Mouse (Mus musculus): ENCODE results near the gene Heatr4. TPM values are rescaled to one million over a fixed set of nuclear protein-coding genes. Genes with fewer than 3 reads are reported as not detected.
A peak's percentile ranks its signal among the peaks of the same experiment; 100 is the strongest.
"Not testable (repeated sequence)": the region's sequence is repeated elsewhere in the genome, so short reads cannot be mapped to it uniquely, and the experiment has no call there.

The Heatr4 gene
- total RNA-seq, 2 experiments from 2014 or later = not detected

DNA sequence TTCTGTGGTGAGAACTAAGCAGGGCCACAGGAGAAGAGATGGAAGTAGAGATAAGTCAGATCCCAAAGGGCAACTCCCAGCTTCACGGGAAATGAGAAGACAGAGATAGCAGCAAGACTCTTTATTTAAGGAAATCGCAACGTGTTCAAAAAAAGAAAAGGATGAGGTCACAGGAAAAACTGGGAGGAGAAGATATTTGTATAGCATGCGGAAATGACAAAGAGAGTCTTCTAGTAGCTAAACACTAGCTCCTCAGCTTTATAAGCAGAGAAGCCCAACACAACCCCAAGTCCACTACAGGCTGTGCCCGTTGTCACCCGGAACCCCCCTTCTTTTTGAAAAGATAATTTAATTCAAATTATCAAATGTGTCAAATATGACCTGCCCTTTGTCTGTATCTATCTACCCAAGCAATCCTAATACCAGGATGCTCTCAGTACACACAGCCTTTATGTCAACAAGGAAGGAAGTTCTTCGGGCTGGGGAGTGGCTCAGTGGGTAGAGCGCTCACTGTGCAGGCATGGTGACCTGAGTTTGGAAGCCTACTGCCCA, 37.3 kb downstream of the Heatr4 start:
- no peak for DNase-seq (ENCODE audit: low spot score)
- intact Hi-C loops (cut with DNase I) = no loop called here

DNA sequence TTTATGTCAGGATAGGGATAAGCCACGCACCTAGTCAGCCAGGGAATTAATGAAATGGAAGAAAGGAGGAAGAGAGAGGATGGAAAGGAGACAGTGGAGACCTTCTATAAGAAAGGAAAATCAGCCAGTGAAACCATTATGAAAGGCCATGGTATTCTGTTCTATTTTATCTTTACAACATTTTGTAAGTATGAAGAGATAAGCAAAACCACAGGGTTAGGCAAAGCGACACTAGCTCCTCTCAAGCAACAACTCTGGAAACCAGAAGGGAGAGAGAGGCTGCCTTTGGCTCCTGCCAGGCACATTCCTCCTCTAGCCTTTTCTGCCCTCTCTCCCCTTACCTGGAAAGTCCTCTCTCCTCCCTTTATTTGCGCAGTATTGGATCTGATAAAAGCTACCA, 42.7 kb downstream of the Heatr4 start:
- no peak for DNase-seq (ENCODE audit: low spot score)
- intact Hi-C loops (cut with DNase I) = no loop called here

DNA sequence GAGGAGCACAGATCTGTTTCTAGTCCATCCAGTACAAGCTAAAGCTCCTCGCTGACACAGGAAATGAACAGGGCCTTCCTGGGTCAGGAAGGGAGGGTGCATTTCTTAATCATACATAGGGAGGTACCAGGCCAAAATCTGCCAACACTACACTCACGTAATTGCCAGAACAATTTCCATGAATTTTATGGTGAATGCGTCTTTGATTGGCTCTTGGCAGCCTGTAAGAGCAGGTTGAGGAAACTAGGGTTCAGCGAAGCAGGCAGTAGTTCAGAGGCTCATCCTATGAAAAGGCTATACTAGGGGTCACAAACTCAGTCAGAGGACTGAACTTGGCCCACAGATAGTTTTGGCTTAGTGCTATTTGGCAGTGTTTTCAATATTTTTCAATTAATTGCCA, 44.6 kb downstream of the Heatr4 start:
- intact Hi-C loops (cut with DNase I) = no loop called here
- no peak for DNase-seq (ENCODE audit: low spot score)

DNA sequence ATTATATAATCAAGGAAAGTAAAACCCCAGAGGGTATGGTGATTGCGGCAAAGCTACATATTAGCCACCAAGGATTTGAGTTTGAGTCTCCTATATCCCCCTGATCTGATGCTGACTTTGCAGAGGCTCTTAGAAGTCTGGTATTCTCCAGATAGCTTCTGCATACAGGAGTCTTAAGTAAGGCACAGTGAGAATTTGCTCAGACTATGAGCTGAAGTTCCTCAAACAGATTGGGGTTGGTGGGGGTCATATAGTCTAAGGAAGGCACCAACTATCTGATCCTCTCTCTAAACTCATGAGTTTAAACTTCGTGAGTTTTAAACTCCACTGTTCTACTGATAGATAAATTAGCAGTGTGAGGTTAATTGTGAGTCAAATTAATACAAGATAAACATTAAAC, 45.3 kb downstream of the Heatr4 start:
- DNase-seq (ENCODE audit: low spot score) = no peak
- intact Hi-C loops (cut with DNase I) = no loop called here

DNA sequence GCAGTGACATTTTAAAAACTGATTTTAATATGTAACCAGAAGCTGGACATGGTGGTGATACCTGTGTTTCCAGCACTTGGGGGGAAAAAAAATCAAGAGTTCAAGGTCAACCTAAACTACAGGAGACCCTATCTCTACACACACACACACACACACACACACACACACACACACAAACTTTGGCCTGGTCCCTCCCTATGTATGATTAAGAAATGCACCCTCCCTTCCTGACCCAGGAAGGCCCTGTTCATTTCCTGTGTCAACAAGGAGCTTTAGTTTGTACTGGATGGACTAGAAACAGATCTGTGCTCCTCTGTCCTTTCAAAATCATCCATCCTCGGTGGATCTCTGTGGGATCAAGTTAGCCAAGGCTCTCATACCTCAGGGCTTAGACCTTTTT, 46.1 kb downstream of the Heatr4 start:
- DNase-seq (ENCODE audit: low spot score); intact Hi-C loops (cut with DNase I): not testable (repeated sequence)

DNA sequence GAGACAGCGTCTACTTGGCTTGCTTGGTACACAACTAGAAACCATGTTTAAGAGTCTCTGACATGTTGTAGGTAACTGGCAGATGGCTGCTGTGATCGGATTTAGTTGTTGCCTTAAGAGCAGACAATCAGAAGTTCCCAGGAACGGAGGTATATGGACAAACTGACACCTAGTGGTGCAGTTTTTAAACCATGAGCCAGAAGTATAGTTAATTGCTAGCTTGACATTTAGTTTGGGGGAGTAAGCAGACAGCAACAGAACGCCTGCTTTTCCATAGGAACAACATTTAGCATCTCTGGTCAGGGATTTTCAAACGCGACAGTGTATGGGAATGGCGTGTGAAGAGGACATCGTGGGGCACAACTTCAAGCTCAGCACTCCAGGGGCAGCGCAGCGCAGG, 47.1 kb downstream of the Heatr4 start:
- intact Hi-C loops (cut with DNase I) = loop anchor here (2.0 kb wide), 1 partner anchor 225 kb away; no protein-coding TSS in a partner anchor
- DNase-seq (ENCODE audit: low spot score) = no peak

DNA sequence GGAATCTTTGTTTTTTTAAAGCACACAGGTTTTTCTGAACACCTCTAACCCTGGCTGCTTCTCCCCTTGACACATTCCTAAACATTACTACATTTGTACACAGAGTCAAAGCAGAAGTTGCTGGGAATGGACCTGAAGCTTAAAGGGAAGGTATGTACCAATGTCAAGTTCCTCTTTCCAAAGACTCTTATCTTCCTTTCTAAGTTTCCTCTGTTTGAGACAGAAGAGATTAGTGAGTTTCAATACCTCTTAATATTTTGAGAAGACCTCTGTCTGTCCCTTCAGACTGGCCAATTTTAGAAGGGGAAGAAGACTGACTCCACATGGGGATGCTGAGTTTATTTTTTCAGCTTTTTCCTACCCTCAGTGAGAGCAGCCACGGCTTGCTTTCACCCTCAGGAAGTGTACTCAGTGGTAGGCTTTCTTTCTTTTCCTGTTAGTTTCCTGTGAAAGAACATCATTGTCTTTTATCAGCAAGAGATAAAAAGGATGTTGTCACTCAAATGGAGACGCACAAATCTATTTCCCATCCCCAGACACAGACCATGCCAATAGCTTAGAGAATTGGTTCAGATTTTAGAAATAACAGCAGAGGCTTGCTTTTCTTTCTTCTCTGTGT, 55.4 kb downstream of the Heatr4 start:
- intact Hi-C loops (cut with DNase I) = no loop called here

DNA sequence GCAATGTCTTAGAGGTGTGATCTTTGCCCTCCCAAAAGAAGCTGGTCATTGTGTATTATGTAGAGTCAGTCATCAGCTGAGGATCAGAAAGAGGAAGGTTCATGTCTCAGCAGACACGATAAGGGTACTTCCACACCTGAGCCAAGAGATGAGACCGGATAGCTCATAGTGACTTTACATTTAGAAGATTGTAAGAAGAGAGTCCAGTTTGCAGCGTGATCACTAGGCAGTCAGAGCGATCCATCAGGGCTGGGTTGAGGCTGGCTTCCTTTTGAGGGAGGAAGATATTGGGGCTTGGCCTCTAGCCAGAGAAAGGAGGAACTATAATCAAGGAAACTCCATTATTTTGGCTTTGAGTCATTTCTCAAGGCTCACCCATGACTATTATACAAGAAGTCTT, 56.9 kb downstream of the Heatr4 start:
- intact Hi-C loops (cut with DNase I) = no loop called here
- DNase-seq (ENCODE audit: low spot score) = no peak

More for the DNA sequence above, 55.4 kb downstream of the Heatr4 start:
- no peak for DNase-seq (ENCODE audit: low spot score)

DNA sequence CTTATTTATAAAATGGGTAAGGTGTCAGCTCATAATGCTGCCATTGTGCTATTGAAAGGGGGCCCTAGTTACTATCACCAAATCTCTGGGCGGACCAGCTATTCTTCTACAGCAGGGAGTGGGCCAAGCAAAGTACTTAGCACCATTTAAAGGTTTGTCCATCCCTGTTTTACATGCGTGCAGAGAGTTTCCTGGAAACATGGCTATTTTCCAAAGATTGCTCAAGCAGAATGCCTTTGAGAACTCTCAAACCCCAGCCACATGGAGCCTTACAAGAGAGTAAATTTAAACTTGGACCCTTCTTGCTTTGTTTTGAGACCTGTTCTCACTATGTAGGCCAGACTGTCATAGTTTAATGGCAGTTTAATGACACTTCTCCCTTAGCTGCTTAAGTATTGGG, 58.6 kb downstream of the Heatr4 start:
- intact Hi-C loops (cut with DNase I) = no loop called here
- DNase-seq (ENCODE audit: low spot score) = no peak

DNA sequence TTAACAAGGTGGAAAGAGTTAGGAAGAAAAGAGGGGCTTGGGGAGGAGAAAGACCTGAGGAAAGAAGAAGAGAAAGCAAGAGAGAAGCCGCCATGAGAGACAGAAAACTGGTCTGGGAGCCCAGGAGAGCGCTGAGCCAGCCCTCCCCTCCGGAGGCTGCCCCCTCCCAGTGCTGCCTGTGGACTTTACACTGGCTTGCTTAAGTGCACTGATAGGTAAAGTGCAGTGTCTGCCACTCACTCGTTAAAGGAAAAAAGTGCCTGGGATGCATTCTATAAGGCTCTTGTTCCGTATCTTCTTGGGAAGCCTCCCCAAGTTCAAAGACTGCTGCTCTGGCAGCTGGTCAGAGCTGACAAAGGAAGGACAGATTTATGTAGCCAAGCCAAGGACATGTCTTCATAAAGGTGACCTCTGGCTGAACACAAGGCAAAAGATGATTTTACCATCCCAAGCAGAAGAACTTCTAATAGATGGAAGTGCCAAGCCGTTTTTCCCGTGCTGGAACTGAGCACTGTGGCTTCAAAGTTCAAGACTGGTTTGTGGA, 59.4 kb downstream of the Heatr4 start:
- no peak for DNase-seq (ENCODE audit: low spot score)
- intact Hi-C loops (cut with DNase I) = no loop called here

DNA sequence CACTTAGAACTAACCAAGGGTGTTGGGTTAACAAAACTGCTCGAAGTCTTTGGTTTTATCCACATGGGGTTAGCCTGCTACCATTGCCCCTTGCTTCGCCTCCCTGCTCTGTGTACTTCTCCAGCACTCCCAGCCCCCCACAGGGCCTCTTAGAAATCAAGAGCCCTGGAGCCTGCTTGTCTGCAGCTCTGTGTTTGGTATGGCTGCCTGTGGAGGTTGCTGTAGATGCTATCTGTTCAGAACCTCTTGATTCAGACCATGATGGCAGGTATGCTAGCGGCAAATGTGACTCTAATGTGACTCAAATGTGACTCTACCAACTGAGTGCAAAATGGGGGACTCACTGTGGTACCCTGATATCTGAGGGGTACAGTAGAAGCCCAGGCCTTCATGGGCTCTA, 60.3 kb downstream of the Heatr4 start:
- intact Hi-C loops (cut with DNase I) = no loop called here
- no peak for DNase-seq (ENCODE audit: low spot score)

DNA sequence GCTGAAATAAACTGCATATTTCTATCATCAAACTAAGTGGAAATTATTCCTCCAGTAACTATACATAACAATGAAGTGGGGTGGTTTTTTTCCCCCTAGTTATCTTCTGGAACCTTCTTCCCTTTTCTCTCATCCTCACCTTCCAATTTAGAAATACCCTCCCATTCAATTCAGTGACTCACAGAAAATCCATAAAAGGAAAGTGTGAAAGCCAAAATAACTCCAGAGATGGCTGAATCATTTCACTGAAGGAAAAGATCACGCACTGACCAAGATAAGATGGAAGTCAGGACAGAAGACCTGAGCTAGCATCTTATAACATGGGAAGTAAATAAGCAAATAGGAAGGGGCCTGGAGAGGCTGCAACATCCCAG, 61.2 kb downstream of the Heatr4 start:
- DNase-seq (ENCODE audit: low spot score) = no peak
- intact Hi-C loops (cut with DNase I) = no loop called here

DNA sequence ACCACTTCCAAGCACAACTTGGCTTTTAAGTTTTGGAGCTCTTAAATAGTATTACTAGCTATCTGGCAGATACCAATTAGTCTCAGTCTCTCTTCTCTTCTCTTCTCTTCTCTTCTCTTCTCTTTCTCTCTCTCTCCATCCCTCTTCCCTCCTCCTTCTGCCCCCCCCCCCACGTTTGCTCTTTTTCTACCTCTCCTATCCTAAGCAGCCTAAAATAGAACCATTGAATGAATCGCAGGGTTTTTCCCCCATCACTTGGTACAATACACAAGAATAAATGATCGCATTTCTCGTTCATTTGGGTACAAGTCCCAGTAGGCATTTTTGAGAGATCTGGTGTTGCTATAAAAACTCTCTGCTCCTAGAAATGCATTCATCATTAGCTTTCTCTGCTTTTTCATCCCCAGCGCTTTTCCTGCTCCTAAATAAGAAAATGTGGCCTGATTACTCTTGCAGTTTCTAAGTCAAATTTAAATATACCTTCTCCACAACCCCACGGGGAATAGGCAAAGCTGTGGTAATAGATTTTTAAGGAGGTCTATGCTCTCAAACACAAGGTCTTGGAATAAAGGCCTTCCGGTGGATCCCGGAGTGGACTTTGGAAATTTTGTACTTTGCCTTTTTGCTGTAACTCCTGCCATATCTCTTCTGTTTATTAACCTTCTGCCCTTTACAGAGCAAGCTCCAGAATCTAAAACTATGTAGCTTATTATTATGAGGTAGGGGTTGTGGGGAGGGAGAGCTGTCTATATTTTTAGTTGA, 61.7 kb downstream of the Heatr4 start:
- intact Hi-C loops (cut with DNase I) = no loop called here
- no peak for DNase-seq (ENCODE audit: low spot score)

DNA sequence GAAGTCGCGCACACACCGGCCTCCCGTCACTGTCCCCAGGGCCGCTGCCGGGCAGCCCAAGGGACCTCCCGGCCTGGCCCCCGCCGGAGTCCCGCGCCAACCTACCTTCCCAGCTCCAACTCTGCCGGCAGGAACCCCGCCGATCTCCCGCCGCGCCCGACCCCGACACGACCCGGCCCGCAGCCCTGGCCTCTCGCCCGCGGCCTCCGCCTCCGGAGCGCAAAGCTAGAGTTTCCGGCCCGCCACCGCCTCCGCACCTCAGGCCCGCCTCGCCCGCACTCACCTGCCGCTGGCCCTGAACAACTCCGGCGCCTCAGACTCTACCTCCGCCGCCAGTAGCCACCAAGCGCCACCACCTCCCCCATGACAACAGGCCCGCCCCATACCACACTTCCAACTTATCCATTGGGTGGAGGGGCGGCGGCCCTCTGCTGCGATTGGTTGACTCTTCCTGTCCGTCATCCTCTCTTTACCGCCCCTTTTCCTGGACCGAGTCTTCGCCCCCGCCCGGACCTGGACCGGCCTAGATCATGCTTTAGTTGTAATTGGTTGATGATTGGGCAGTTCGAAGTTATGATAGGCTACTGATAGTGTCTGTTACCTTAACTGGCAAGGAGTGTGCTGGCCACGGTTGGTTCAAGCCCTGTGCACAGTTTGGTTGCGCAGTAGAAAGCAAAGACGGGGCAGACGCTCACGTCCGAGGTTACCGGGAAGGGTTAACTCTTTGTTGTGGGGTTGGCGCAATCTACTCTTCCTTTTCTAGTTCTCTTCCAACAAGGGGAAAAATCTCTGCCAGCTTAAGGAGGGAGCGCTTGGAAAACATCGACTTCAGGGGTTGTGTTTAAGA, 62.9 kb downstream of the Heatr4 start, which contains the start of gene Numb:
Gene Numb (minus strand): TSS at position 400 of the 847 bp plus-strand sequence.
- DNase-seq (ENCODE audit: low spot score) = peak; percentile 99
- intact Hi-C loops (cut with DNase I) = loop anchor here (2.0 kb wide), 1 partner anchor 29 kb away; the partner anchor contains the start of gene Riox1

DNA sequence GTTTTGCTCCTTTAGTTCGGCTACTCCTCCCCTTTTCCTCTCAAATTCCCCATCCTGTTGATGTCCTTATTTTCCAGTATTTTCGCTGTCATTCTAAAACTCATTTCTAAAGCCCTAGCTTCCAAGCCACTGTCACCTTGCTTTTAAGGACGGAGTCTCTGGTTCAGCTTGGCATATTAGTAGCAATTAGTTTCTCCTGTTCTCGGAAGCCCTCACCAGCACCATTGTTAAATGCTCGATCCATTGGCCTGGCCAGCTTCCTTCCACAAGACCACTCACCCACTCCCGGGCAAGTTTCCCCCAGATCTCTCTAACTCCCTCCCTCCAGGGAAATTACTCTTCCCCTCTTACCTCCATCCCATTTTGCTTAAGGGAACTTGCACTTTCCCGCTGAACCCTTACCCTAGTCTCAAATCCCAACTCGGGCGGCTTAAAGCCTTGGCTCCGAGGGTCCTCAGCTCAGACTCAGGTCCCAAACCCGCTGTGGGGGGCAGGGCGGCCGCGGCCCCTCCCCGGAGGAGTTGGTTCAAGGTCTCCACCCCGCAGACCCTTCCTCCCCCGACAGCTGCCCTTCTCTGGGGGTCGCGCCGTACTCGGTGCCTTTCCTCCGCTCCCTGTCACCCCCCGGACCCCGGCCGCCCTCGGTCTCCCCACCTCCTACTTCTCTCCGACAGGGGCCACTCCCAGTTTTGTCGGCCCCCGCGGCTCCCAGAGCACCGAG, 63.8 kb downstream of the Heatr4 start:
- intact Hi-C loops (cut with DNase I) = loop anchor here (2.0 kb wide), 1 partner anchor 30 kb away; the partner anchor contains the start of gene Riox1
- DNase-seq (ENCODE audit: low spot score) = peak; percentile 4

DNA sequence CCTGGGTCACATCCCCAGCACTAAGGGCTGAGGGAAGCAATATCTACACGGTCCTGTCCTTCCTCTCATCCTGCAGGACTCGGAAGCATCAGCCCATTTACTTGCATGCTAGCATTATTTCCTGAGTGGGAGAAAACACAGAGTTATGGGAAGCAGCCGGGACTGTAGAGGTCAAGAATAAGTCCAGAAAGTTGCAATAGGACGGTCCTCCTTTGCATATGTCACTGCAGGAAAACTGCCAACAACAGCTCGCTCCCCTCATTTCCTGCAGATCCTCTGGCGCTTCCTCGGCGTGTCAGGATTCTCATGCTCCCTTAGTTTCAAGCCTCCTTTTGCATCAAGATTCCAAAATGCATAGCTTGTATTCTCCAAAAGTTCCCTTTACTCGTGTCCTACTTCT, 67.8 kb downstream of the Heatr4 start:
- intact Hi-C loops (cut with DNase I) = loop anchor here (5.0 kb wide), 1 partner anchor 45 kb away; no protein-coding TSS in a partner anchor
- no peak for DNase-seq (ENCODE audit: low spot score)

DNA sequence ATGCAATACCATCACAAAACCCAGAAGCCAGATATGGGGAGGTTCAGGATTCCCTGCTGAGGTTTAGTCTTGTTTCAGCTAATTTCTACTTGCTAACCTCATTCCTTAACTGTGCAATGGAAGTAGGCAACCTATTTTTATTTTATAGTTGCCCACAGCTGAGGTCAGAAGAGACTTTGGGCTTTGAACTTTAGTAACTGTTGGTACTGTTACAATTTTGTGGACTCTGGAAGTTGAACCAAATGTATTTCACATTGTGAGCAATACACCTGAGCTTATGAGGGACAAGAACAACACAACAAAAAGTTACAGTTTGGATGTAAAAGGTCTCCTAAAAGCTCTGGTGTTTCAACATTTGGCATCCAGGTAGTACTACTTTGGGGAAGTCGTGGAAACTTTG, 69.9 kb downstream of the Heatr4 start:
- intact Hi-C loops (cut with DNase I) = loop anchor here (5.0 kb wide), 1 partner anchor 42 kb away; no protein-coding TSS in a partner anchor
- DNase-seq (ENCODE audit: low spot score) = no peak

DNA sequence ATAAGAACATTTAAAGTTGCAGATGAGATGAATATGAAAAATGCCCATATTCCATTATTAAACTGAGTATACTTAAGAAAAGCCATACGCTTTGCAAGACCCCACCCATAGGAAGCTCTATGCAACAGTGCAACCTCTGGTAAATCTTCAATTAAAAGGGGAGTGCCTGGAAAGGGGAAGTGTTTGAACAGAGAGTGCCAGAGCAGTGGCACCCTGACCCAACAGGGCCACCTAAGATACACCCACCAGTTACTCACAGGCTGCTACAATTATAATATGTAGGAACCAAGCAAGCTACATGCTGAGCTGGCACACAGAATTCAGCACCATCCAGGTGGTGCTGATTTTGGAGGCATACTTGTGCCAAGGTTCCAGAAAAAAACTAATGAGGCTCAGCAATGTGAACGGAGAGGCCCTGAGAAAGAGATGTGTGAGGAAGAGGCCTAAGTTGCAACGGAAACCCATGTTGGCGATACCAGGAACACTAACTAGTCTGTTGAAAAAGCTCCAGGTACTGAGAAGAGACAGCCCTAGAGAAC, 70.4 kb downstream of the Heatr4 start:
- no peak for DNase-seq (ENCODE audit: low spot score)
- intact Hi-C loops (cut with DNase I) = no loop called here

DNA sequence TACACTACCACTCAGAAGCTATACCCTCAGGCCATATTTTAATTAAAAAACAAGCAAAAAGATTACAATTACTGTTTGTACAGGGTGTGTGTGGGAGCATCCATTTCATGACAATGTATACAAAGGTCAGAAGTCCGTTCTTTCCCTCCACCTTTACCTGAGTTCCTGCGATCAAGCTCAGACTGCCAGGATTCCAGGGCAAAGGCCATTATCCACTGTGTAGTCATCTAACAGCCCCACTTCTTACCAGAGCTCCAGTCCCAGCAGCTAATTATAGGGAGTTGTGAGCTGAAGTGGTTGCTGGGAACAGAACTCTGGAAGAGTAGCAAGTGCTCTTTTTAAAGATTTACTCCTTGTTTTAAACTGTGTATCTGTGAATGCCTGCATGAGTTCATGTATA, 74.2 kb downstream of the Heatr4 start:
- intact Hi-C loops (cut with DNase I) = no loop called here
- DNase-seq (ENCODE audit: low spot score) = no peak

Measured in heart, postnatal 25 days (tissue).